Mouse (Mus musculus) midbrain, embryonic 16.5 days (tissue): ENCODE results near the gene Acox1. TPM values are rescaled to one million over a fixed set of nuclear protein-coding genes. Genes with fewer than 3 reads are reported as not detected.

Experiments used
- ATAC-seq: fragments of 200-750 bp; cut with Nextera tagmentation; 2 replicates; pipeline ENCODE4 v1.8.0; 2017; ENCODE audit warnings: moderate TSS enrichment
- H3K27ac ChIP-seq: fragments of 300-500 bp; sonication (generic); 2 replicates; pipeline ENCODE4 v1.5.1; 2014; ENCODE audit warnings: mild to moderate bottlenecking, low read length, mixed read lengths
- H3K27me3 ChIP-seq: fragments of 300-500 bp; sonication (generic); 2 replicates; pipeline ENCODE4 v1.6.1; 2014; ENCODE audit warnings: low read depth, low read length, mixed read lengths; ENCODE audit not compliant: control insufficient read depth, insufficient read depth
- H3K36me3 ChIP-seq: fragments of 300-500 bp; sonication (generic); 2 replicates; pipeline ENCODE4 v1.6.1; 2014; ENCODE audit warnings: mild to moderate bottlenecking, low read length, moderate library complexity, mixed read lengths; ENCODE audit not compliant: control insufficient read depth, insufficient read depth
- H3K4me1 ChIP-seq: fragments of 300-500 bp; sonication (generic); 2 replicates; pipeline ENCODE4 v1.6.1; 2014; ENCODE audit warnings: mild to moderate bottlenecking, low read length, mixed read lengths; ENCODE audit not compliant: control insufficient read depth, insufficient read depth
- H3K4me2 ChIP-seq: fragments of 300-500 bp; sonication (generic); 2 replicates; pipeline ENCODE4 v1.6.1; 2014; ENCODE audit warnings: mild to moderate bottlenecking, low read length, mixed read lengths
- H3K4me3 ChIP-seq: fragments of 300-500 bp; sonication (generic); 2 replicates; pipeline ENCODE4 v1.5.1; 2014; ENCODE audit warnings: low read depth, mild to moderate bottlenecking, low read length, moderate library complexity, mixed read lengths
- H3K9ac ChIP-seq: fragments of 300-500 bp; sonication (generic); 2 replicates; pipeline ENCODE4 v1.6.1; 2014; ENCODE audit warnings: low read depth, low read length, mixed read lengths
- H3K9me3 ChIP-seq: fragments of 300-500 bp; sonication (generic); replicated peaks from 2 replicates; pipeline ENCODE4 v1.6.1; 2014; ENCODE audit warnings: mild to moderate bottlenecking, low read length, mixed read lengths; ENCODE audit not compliant: control insufficient read depth, poor library complexity, severe bottlenecking
- WGBS: fragments of 180-500 bp; shearing (Covaris S2); extraction: QIAGEN DNeasy Blood & Tissue Kit; methylation state at CpG from one replicate; pipeline ENCODE4 v1.1.7; 2014; 5-methylcytosine and 5-hydroxymethylcytosine counted together
- polyA plus RNA-seq: library from polyadenylated mRNA; unstranded; fragments of >200 nt; fragmentation: Nextera tagmentation; extraction: Ambion mirVana; gene quantifications from 2 replicates; pipeline ENCODE4 v1.2.1, GENCODE M21; 2015

Gene Acox1
- polyA plus RNA-seq, 1 experiment from 2014 or later = 71.5 TPM

DNA sequence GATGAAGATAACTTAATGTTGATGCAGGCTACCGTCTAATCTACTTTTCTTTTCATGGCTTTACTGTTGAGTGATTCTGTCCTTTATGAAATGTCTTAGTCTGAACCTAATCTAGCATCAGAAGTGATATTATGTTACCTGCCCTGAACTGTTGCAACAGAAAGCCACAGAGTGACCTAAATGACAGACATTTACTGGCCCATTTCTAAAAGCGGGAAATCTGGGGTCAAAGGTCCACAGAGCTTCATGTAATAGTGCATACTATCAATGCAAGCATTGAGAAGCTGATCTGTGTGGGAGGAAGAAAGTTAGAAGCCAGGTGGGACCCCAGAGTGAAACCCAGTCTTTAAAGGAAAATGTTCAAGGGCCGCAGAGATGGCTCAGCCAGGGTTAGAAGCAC, 4.3 kb upstream of the Acox1 start:
- 95% methylated on average over 3 of the region's 3 CpGs for WGBS
- no peak overlapping the region for H3K9ac ChIP-seq
- no peak overlapping the region for H3K4me3 ChIP-seq
- H3K4me2 ChIP-seq = no peak overlapping the region
- no peaks in the 10 kb centered on the region for H3K9me3 ChIP-seq
- H3K27ac ChIP-seq = no peak overlapping the region
- no peak for ATAC-seq
- H3K27me3 ChIP-seq = no peaks in the 10 kb centered on the region
- H3K4me1 ChIP-seq = peaks cover 3% of the 10 kb centered on the region; the same call in 1 of the 2 replicates
- peaks cover 12% of the 10 kb centered on the region for H3K36me3 ChIP-seq

DNA sequence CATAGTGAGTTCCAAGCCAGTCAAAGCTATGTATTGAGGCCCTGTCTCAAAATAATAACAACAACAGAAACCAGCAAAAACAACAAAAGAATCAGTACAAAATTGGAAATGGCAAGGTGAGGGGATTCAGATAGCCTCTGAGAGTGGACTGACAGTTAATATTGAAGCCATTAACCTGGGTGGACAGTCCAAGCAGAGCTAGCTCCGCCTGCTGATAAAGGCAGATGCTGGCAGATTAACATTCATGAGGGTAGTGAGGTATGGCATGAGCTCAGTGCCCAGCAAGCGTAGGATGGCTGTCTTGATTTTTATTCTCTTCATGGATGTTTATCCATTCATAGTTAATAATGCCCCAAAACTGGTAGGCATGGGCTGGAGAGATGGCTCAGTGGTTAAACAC, 2.3 kb upstream of the Acox1 start:
- Histone ChIP-seq H3K4me1 (peaks cover 18% of the 10 kb centered on the region), H3K27me3 (no peaks in the 10 kb centered on the region), H3K9me3 (no peaks in the 10 kb centered on the region), H3K36me3 (peaks cover 8% of the 10 kb centered on the region), H3K4me3 (no peak overlapping the region), H3K27ac (no peak overlapping the region), H3K9ac (no peak overlapping the region), H3K4me2 (no peak overlapping the region)
- no peak for ATAC-seq
- 93% methylated on average over 2 of the region's 2 CpGs for WGBS

DNA sequence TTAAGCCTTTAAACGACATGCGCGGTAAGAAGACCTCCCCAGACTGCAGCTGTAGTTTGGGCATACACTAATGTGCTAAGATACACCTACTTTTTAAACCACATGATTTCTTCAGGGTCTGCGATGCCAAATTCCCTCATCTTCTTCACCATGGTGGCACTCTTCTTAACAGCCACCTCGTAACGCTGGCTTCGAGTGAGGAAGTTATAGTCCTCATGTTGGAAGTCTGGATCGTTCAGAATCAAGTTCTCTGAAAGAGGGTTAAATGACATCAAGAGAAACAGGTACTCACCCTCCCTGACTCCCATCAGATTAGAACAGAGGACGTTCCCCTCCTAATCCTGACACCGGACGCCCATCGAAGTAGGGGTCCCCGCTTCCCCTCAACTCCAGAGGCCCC, 713 bp downstream of the Acox1 start:
- WGBS = 21% methylated on average over 13 of the region's 13 CpGs
- peak overlapping the region; percentile 62 for H3K4me2 ChIP-seq
- ATAC-seq = no peak; the same call in 1 of the 2 replicates

DNA sequence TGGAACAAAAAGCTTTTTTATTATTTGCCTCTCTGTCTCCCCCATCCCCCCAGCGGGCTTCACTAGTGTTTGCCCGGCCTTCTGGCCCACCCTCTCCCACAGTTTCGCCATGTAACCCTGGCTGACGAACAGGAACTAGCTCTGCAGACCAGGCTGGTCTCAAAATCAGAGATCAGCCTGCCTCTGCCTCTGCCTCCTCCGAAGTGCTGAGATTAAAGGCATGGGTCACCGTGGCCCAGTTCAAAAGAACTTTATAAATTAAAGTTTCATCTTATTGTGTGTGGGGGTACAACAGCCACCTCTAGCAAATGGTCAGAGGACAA, 1.3 kb downstream of the Acox1 start:
- no peak for ATAC-seq

More for the DNA sequence above, 713 bp downstream of the Acox1 start:
- Histone ChIP-seq H3K27me3 (no peaks in the 10 kb centered on the region), H3K9ac (peak overlapping the region; percentile 92), H3K27ac (peak overlapping the region; percentile 99), H3K36me3 (peaks cover 12% of the 10 kb centered on the region), H3K4me1 (peaks cover 34% of the 10 kb centered on the region), H3K9me3 (no peaks in the 10 kb centered on the region), H3K4me3 (peak overlapping the region; percentile 80)

DNA sequence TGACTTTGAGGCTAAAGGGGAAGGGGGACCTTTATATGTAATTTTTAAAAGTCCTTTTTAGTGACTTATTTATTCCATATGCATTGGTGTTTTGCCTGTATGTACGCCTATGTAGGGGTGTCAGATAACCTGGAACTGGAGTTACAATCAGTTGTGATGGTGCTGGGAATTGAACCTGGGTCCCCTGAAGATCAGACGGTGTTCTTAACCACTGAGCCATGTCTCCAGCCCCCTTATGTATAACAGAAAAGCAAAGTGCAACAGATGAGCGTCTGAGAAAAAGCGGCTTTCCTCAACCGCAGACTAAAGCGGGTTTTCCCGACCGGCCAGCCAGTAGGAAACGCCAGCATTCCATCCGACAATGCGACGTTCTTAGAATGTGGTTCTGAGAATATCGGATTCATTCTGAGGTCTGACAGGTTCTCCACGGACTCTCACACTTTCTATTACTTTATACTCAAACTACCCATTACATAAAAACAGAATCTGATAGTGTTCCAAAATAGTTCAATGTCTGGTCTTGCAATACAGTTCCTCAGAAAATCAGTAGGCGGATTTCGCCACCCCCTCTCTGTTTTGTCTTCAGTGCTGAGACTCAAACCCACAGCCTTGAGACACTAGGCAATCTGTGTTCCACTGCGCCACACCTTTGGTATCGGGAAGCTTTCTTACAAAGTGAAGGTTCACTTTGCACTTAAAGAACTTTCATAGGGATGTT, 1.8 kb downstream of the Acox1 start:
- Histone ChIP-seq H3K36me3 (peaks cover 12% of the 10 kb centered on the region), H3K9me3 (no peaks in the 10 kb centered on the region), H3K27me3 (no peaks in the 10 kb centered on the region), H3K9ac (no peak overlapping the region), H3K4me3 (peak overlapping the region; percentile 80; the same call in 1 of the 2 replicates), H3K4me1 (peaks cover 34% of the 10 kb centered on the region), H3K4me2 (peak overlapping the region; percentile 62; the same call in 1 of the 2 replicates), H3K27ac (no peak overlapping the region)
- ATAC-seq = no peak
- 94% methylated on average over 18 of the region's 18 CpGs for WGBS

More for the DNA sequence above, 1.3 kb downstream of the Acox1 start:
- Histone ChIP-seq H3K9ac (0 out of 2 replicates have a peak overlapping the region, but pooled peaks have one; percentile 27), H3K9me3 (no peaks in the 10 kb centered on the region), H3K4me1 (peaks cover 34% of the 10 kb centered on the region), H3K27me3 (no peaks in the 10 kb centered on the region), H3K27ac (no peak overlapping the region), H3K4me3 (peak overlapping the region; percentile 80), H3K36me3 (peaks cover 12% of the 10 kb centered on the region), H3K4me2 (peak overlapping the region; percentile 62)
- 87% methylated on average over 6 of the region's 6 CpGs for WGBS

DNA sequence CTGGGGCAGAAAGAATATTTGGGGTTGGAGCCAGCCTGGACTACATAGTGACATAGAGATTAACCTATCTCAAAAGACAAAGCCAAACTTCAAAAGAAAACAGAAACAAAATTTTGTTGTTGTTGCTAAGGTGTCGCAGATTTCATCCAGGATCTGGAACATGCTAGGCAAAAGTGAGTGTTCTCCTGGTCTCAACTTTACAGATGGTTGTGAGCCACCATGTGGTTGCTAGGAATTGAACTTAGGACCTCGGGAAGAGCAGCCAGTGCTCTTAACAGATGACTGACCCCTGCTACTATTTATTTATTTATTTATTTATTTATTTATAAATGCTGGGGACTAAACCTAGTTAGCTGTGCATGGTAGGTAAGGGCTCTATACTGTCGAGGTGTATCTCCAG, 2.5 kb downstream of the Acox1 start:
- Histone ChIP-seq H3K9me3 (no peaks in the 10 kb centered on the region), H3K9ac (no peak overlapping the region), H3K4me1 (peaks cover 34% of the 10 kb centered on the region), H3K27me3 (no peaks in the 10 kb centered on the region), H3K27ac (no peak overlapping the region), H3K4me2 (no peak overlapping the region), H3K4me3 (no peak overlapping the region), H3K36me3 (peaks cover 12% of the 10 kb centered on the region)
- ATAC-seq = no peak
- 88% methylated on average over 3 of the region's 3 CpGs for WGBS

DNA sequence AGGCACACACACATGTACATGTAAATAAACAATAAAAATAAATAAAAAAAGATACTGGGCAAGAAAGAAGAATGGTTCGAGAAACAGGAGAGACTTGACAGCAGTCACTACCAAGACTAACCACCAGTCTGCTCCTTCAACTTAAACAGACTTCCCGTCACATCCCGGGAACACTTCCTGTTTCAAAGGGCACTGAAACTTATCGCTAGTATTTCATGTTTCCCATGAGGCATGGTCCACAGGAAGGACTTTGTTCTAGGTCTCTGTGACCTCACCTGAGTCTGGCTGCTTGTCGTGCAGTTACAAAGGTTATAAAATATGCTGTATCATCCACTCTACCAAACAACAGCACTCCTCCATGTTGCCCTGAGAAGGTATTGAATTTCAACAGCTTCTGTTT, 3.6 kb downstream of the Acox1 start:
- WGBS = 85% methylated on average over 5 of the region's 5 CpGs
- ATAC-seq = no peak
- Histone ChIP-seq H3K27me3 (no peaks in the 10 kb centered on the region), H3K4me2 (no peak overlapping the region), H3K4me1 (peaks cover 34% of the 10 kb centered on the region), H3K9me3 (no peaks in the 10 kb centered on the region), H3K9ac (no peak overlapping the region), H3K36me3 (peaks cover 16% of the 10 kb centered on the region), H3K27ac (no peak overlapping the region), H3K4me3 (no peak overlapping the region)

DNA sequence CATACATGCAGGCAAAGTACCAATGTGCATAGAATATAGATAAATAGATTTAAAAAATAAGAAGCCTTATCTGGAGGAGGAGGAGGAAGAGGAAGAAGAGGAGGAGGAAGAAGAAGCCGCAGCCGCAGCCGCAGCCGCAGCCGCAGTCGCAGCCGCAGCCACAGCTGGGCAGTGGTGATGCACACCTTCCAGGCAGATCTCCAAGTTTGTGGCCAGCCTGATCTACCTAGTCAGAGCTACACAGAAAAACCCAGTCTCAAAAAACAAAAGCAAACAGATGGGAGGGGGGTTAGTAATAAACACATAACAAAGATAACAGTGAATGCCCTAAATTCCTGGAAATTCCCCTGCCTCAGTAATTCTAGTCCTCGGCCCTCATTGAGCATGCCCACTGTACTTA, 4.2 kb downstream of the Acox1 start:
- WGBS = 96% methylated on average over 8 of the region's 8 CpGs

DNA sequence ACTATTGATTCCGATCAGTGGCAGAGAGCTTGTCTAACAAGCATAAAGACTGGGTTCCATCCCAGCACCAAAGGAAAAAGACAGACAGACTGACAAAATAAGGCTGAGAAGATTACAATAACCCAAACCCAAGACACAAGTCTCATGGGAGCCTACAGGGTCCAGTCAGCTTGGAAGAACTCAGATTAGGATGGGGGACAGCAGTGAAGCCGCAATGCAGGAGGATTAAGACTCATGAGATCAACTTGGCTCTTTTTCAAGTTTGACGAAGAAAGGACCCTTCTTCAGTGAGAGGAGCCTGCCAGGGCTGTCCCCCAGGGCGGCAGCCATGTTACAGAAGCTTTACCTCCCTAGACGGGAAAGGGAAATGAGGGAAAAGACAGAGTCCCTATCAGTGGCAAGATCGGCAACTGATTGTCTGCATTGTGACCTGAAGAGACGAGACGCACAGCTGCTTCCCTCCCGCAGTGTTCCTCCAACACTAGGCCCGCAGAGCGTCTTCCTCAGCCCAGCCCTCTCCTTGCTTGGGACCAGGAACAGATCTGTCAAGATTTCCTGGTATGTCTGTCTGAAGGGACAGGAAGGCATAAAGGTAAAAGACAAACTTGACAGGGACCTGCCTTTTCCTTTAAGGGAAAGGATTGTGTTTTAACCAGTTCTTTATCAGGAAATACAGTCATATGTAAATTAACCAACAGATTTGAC, 11.5 kb downstream of the Acox1 start:
- ATAC-seq = no peak
- H3K4me1 ChIP-seq = peaks cover 4% of the 10 kb centered on the region; the same call in 1 of the 2 replicates
- H3K36me3 ChIP-seq = peaks cover 18% of the 10 kb centered on the region
- H3K27me3 ChIP-seq = no peaks in the 10 kb centered on the region
- no peak overlapping the region for H3K4me3 ChIP-seq
- WGBS = 21% methylated on average over 11 of the region's 11 CpGs
- H3K9ac ChIP-seq = no peak overlapping the region
- no peak overlapping the region for H3K4me2 ChIP-seq
- H3K27ac ChIP-seq = peak overlapping the region; percentile 69
- H3K9me3 ChIP-seq = no peaks in the 10 kb centered on the region

More for the DNA sequence above, 4.2 kb downstream of the Acox1 start:
- no peak overlapping the region for H3K4me2 ChIP-seq
- no peak for ATAC-seq
- no peaks in the 10 kb centered on the region for H3K27me3 ChIP-seq
- peaks cover 33% of the 10 kb centered on the region for H3K4me1 ChIP-seq
- peaks cover 19% of the 10 kb centered on the region for H3K36me3 ChIP-seq
- no peak overlapping the region for H3K9ac ChIP-seq
- H3K9me3 ChIP-seq = no peaks in the 10 kb centered on the region
- no peak overlapping the region for H3K27ac ChIP-seq
- H3K4me3 ChIP-seq = no peak overlapping the region
